Comparison of ENCODE assay signal across 8 mouse cellular contexts in the genomic region with DNA sequence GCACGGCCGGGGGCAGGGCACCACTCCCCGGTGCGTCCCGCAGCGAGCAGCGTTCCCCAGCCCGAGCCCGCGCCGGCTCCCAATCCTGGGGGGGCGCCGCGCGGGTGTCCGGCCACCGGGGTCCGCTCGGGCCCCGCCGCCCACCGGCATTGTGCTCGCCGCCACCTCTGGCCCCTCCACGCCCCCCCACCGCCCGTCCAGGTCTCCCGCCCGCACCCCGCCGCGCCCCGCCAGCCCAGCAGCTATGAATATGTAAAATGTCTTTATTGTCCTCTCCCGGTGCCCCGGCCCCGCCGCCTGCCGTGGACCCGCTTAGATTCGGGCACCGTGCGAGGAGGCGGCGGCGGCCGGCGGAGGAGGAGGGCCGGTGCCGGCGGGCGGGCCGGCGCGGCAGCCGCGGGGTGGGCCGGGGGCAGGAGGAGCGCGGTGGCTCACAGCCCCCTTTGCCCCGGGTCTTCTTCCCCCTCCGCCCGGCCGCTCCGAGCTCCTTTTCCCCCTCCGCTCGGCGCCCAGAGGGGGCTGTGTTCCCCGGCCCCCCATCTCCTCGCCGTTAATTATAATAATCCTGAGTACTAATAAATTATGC. TPM values are rescaled to one million over a fixed set of nuclear protein-coding genes. Genes with fewer than 3 reads are reported as not detected.
DNase-seq lines count a peak whose midpoint lies in the region; ATAC-seq and TF ChIP-seq lines count a peak whose summit lies in the region.

No protein-coding gene starts in this region.

- no peak for TF ChIP-seq POLR2A in kidney, adult 2 months (IDR thresholded peaks at IDR 0.05; ENCODE audit: low read depth, low read length)
- no peak; a peak in 1 of 4 replicates for TF ChIP-seq POLR2A in MEL (IDR thresholded peaks at IDR 0.05; ENCODE audit: control insufficient read depth in 1 of 2, insufficient read depth in 1 of 2, low read depth in 1 of 2, low read length in 2 of 2, poor library complexity in 1 of 2)

- no peak for TF ChIP-seq CTCF in kidney, adult 2 months (conservative IDR thresholded peaks at IDR 0.05; ENCODE audit: insufficient read depth, insufficient read length, low read depth, low read length)
- TF ChIP-seq CTCF in MEL (IDR thresholded peaks at IDR 0.05 in 2 of 3, conservative IDR thresholded peaks at IDR 0.05 in 1 of 3; ENCODE audit: control insufficient read depth in 1 of 3, insufficient read depth in 1 of 3, low read depth in 2 of 3, low read length in 3 of 3, poor library complexity in 1 of 3, severe bottlenecking in 1 of 3), result no peak

- peaks cover 20% of the 10 kb centered on the region for H3K79me2 ChIP-seq in MEL (ENCODE audit: control insufficient read depth, insufficient read depth, low read length, poor library complexity)

- peak overlapping the region; percentile 90 for H3K4me2 ChIP-seq in embryonic facial prominence, embryonic 15.5 days (replicated peaks)
- peak overlapping the region; percentile 96 for H3K4me2 ChIP-seq in stomach, embryonic 15.5 days

- peak; percentile 35 for ATAC-seq in embryonic facial prominence, embryonic 15.5 days (ENCODE audit: insufficient number of reproducible peaks, low FRiP score, low TSS enrichment, low read depth)
- peak; percentile 40 for ATAC-seq in stomach, embryonic 15.5 days (ENCODE audit: insufficient read depth, low FRiP score, low read depth)

- H3K27ac ChIP-seq in kidney, adult 2 months (ENCODE audit: insufficient read depth, low read depth, low read length), result peak overlapping the region; percentile 95
- H3K27ac ChIP-seq in MEL (ENCODE audit: control insufficient read depth, low read depth, low read length), result peak overlapping the region; percentile 92
- peak overlapping the region; percentile 90 for H3K27ac ChIP-seq in embryonic facial prominence, embryonic 15.5 days (replicated peaks)
- H3K27ac ChIP-seq in stomach, embryonic 15.5 days, result peak overlapping the region; percentile 83

- H3K9me3 ChIP-seq in MEL (replicated peaks; ENCODE audit: insufficient read depth, low read length), result no peaks in the 10 kb centered on the region
- no peaks in the 10 kb centered on the region for H3K9me3 ChIP-seq in embryonic facial prominence, embryonic 15.5 days (replicated peaks)
- no peaks in the 10 kb centered on the region for H3K9me3 ChIP-seq in stomach, embryonic 15.5 days

- H3K4me3 ChIP-seq in kidney, adult 2 months (ENCODE audit: insufficient read depth, low read depth, low read length), result peak overlapping the region; percentile 96
- peak overlapping the region; percentile 81 to 97 for H3K4me3 ChIP-seq in MEL (ENCODE audit: control insufficient read depth in 1 of 2, insufficient read depth in 1 of 2, low read depth in 2 of 2, low read length in 2 of 2)
- peak overlapping the region; percentile 88 for H3K4me3 ChIP-seq in embryonic facial prominence, embryonic 15.5 days (replicated peaks)
- H3K4me3 ChIP-seq in stomach, embryonic 15.5 days (replicated peaks), result peak overlapping the region; percentile 93

- no peaks in the 10 kb centered on the region for H3K36me3 ChIP-seq in kidney, adult 2 months (ENCODE audit: control insufficient read depth, insufficient read depth, low read length)
- peaks cover 0 to 13% of the 10 kb centered on the region in 2 experiments; a peak in 2 of 4 replicates for H3K36me3 ChIP-seq in MEL (ENCODE audit: control insufficient read depth in 1 of 2, insufficient read depth in 2 of 2, low read length in 2 of 2)
- H3K36me3 ChIP-seq in embryonic facial prominence, embryonic 15.5 days, result no peaks in the 10 kb centered on the region
- no peaks in the 10 kb centered on the region for H3K36me3 ChIP-seq in stomach, embryonic 15.5 days

- H3K4me1 ChIP-seq in kidney, adult 2 months (ENCODE audit: control insufficient read depth, insufficient read depth, low read length), result peaks cover 7% of the 10 kb centered on the region
- peaks cover 3 to 9% of the 10 kb centered on the region in 2 experiments; a peak in 3 of 4 replicates for H3K4me1 ChIP-seq in MEL (ENCODE audit: control insufficient read depth in 1 of 2, insufficient read depth in 2 of 2, low read length in 2 of 2)
- H3K4me1 ChIP-seq in embryonic facial prominence, embryonic 15.5 days, result peaks cover 12% of the 10 kb centered on the region
- H3K4me1 ChIP-seq in stomach, embryonic 15.5 days, result peaks cover 7% of the 10 kb centered on the region; the same call in 1 of the 2 replicates

- no peak for TF ChIP-seq EP300 in MEL (IDR thresholded peaks at IDR 0.05; ENCODE audit: low read depth in 1 of 2, low read length in 2 of 2)

- H3K9ac ChIP-seq in MEL (ENCODE audit: control insufficient read depth, low read depth, low read length, poor library complexity, severe bottlenecking), result peak overlapping the region; percentile 87
- peak overlapping the region; percentile 77 for H3K9ac ChIP-seq in embryonic facial prominence, embryonic 15.5 days
- peak overlapping the region; percentile 93 for H3K9ac ChIP-seq in stomach, embryonic 15.5 days

- TF ChIP-seq RAD21 in MEL (IDR thresholded peaks at IDR 0.05; ENCODE audit: low read depth, low read length), result no peak

- 2% methylated on average over 69 of the region's 70 CpGs for WGBS in kidney, adult 2 months
- under 1% methylated on average over 56 of the region's 70 CpGs for WGBS in embryonic facial prominence, embryonic 15.5 days
- under 1% methylated on average over 26 of the region's 70 CpGs for WGBS in stomach, embryonic 15.5 days

- no peak for DNase-seq in kidney, adult 2 months
- no peak for DNase-seq in kidney, adult 18-20 months
- no peak for DNase-seq in MEL (ENCODE audit: low read depth, low spot score)
- DNase-seq in kidney, postnatal 10 days, result peak; percentile 70
- peak; percentile 49 for DNase-seq in lung, postnatal 14 days
- DNase-seq in embryo, embryonic 11 days, result no peak

- no peaks in the 10 kb centered on the region for H3K27me3 ChIP-seq in kidney, adult 2 months (replicated peaks; ENCODE audit: control insufficient read depth, insufficient read depth, low read length)
- H3K27me3 ChIP-seq in MEL (ENCODE audit: control insufficient read depth in 1 of 2, insufficient read depth in 2 of 2, low read length in 2 of 2), result no peaks in the 10 kb centered on the region
- no peaks in the 10 kb centered on the region for H3K27me3 ChIP-seq in embryonic facial prominence, embryonic 15.5 days
- H3K27me3 ChIP-seq in stomach, embryonic 15.5 days (replicated peaks), result no peaks in the 10 kb centered on the region

TF ChIP-seq in MEL, 35 proteins besides CTCF, POLR2A, EP300 and RAD21:
- TF ChIP-seq SMC3 (IDR thresholded peaks at IDR 0.05; ENCODE audit: low read depth, low read length), result no peak
- TF ChIP-seq MAX (IDR thresholded peaks at IDR 0.05; ENCODE audit: low read length), result no peak
- no peak for TF ChIP-seq MEF2A (IDR thresholded peaks at IDR 0.05; ENCODE audit: extremely low read depth, insufficient replicate concordance, low read depth, low read length, poor library complexity, severe bottlenecking)
- no peak for TF ChIP-seq GABPA (IDR thresholded peaks at IDR 0.05; ENCODE audit: low read depth, low read length)
- TF ChIP-seq CHD2 (IDR thresholded peaks at IDR 0.05; ENCODE audit: low read length), result no peak
- TF ChIP-seq CHD1 (IDR thresholded peaks at IDR 0.05; ENCODE audit: low read depth, low read length), result no peak
- no peak for TF ChIP-seq ZKSCAN1 (IDR thresholded peaks at IDR 0.05; ENCODE audit: low read depth, low read length)
- TF ChIP-seq MAFK (IDR thresholded peaks at IDR 0.05; ENCODE audit: borderline replicate concordance, low read depth, low read length), result no peak
- TF ChIP-seq TBP (IDR thresholded peaks at IDR 0.05; ENCODE audit: low read depth, low read length), result no peak
- TF ChIP-seq TAL1 (IDR thresholded peaks at IDR 0.05; ENCODE audit: low read length), result no peak
- TF ChIP-seq GATA1 (IDR thresholded peaks at IDR 0.05; ENCODE audit: low read depth, low read length), result no peak
- no peak for TF ChIP-seq UBTF (IDR thresholded peaks at IDR 0.05; ENCODE audit: borderline replicate concordance, insufficient read depth, low read depth, low read length)
- no peak for TF ChIP-seq BHLHE40 (IDR thresholded peaks at IDR 0.05; ENCODE audit: borderline replicate concordance, low read depth, low read length)
- no peak for TF ChIP-seq USF1 (IDR thresholded peaks at IDR 0.05; ENCODE audit: low read depth, low read length)
- TF ChIP-seq ZMIZ1 (IDR thresholded peaks at IDR 0.05; ENCODE audit: low read depth, low read length), result no peak
- no peak for TF ChIP-seq ELF1 (IDR thresholded peaks at IDR 0.05; ENCODE audit: low read depth, low read length)
- TF ChIP-seq KAT2A (conservative IDR thresholded peaks at IDR 0.05; ENCODE audit: low read depth, low read length), result no peak
TF ChIP-seq in MEL: peak in this region for 0.

RNA-seq across cellular contexts. Expression of gene Pou2f1, which starts 0.5 kb away (rescaled TPM):
- 10.8 and 11.8 TPM in 2 replicates for polyA plus RNA-seq in kidney, adult 2 months (2012; rRNA removed)
- 4.6 and 6.8 TPM in 2 replicates for total RNA-seq in MEL (2012; rRNA removed)
- polyA plus RNA-seq in MEL (2012; ENCODE audit: insufficient read depth in 1 of 2, insufficient read length in 2 of 2, low read depth in 1 of 2, low replicate concordance in 2 of 2, missing spikeins in 1 of 2), result 10 to 100 TPM in 1 of 2 experiments, not detected in 1; 10.2 TPM
- polyA plus RNA-seq in embryonic facial prominence, embryonic 15.5 days (2015; fragmentation: Nextera tagmentation; extraction: Ambion mirVana), result 10.7 and 11.3 TPM in 2 replicates
- 9.9 and 12.0 TPM in 2 replicates for polyA plus RNA-seq in stomach, embryonic 15.5 days (2015; fragmentation: Nextera tagmentation; extraction: Ambion mirVana)

Comparison
In these comparisons a context has a peak if more than half of its experiments do, and no peak if none do; other contexts are left out.
1. DNase-seq: peak in kidney, postnatal 10 days (single experiment) and lung, postnatal 14 days (single experiment); none in kidney, adult 2 months (single experiment), kidney, adult 18-20 months (single experiment), MEL (single experiment) and embryo, embryonic 11 days (single experiment).
2. Peak in every context shown above with its lines, with median percentiles within 50 percentile points of each other: H3K27ac ChIP-seq, H3K4me3 ChIP-seq and H3K9ac ChIP-seq.